Mouse (Mus musculus) hindbrain, embryonic 11.5 days (tissue): ENCODE measurements around the gene Zfp866. TPM values are rescaled to one million over a fixed set of nuclear protein-coding genes. Genes with fewer than 3 reads are reported as not detected.

Experiments used
- ATAC-seq: fragments of 200-750 bp; cut with Nextera tagmentation; 2 replicates; pipeline ENCODE4 v1.8.0; 2017; ENCODE audit warnings: mild to moderate bottlenecking, moderate TSS enrichment, moderate library complexity; ENCODE audit not compliant: low FRiP score
- DNase-seq: peaks from one replicate; pipeline ENCODE4 v3.0.0-alpha.2; 2015; ENCODE audit warnings: low spot score
- H3K27ac ChIP-seq: fragments of 300-500 bp; sonication (generic); 2 replicates; pipeline ENCODE4 v1.5.1; 2014; ENCODE audit warnings: mild to moderate bottlenecking, low read depth, low read length
- H3K27me3 ChIP-seq: fragments of 300-500 bp; sonication (generic); 2 replicates; pipeline ENCODE4 v1.6.1; 2014; ENCODE audit warnings: mild to moderate bottlenecking, low read length, moderate library complexity, mixed read lengths; ENCODE audit not compliant: control insufficient read depth, insufficient read depth
- H3K36me3 ChIP-seq: fragments of 300-500 bp; sonication (generic); 2 replicates; pipeline ENCODE4 v1.6.1; 2014; ENCODE audit warnings: mild to moderate bottlenecking, low read length, moderate library complexity, mixed read lengths; ENCODE audit not compliant: control insufficient read depth, insufficient read depth
- H3K4me1 ChIP-seq: fragments of 300-500 bp; sonication (generic); replicated peaks from 2 replicates; pipeline ENCODE4 v1.6.1; 2014; ENCODE audit warnings: low read length, mixed read lengths; ENCODE audit not compliant: control insufficient read depth, insufficient read depth
- H3K4me2 ChIP-seq: fragments of 300-500 bp; sonication (generic); replicated peaks from 2 replicates; pipeline ENCODE4 v1.6.1; 2014; ENCODE audit warnings: mild to moderate bottlenecking, low read depth, low read length
- H3K4me3 ChIP-seq: fragments of 300-500 bp; sonication (generic); 2 replicates; pipeline ENCODE4 v1.5.1; 2014; ENCODE audit warnings: low read depth, low read length
- H3K9ac ChIP-seq: fragments of 300-500 bp; sonication (generic); 2 replicates; pipeline ENCODE4 v1.6.1; 2014; ENCODE audit warnings: low read depth, low read length
- H3K9me3 ChIP-seq: fragments of 300-500 bp; sonication (generic); 2 replicates; pipeline ENCODE4 v1.6.1; 2016; ENCODE audit warnings: low read length; ENCODE audit not compliant: control insufficient read depth
- WGBS: fragments of 180-500 bp; shearing (Covaris S2); extraction: QIAGEN DNeasy Blood & Tissue Kit; methylation state at CpG from one replicate; pipeline ENCODE4 v1.1.7; 2014; 5-methylcytosine and 5-hydroxymethylcytosine counted together
- polyA plus RNA-seq: library from polyadenylated mRNA; unstranded; fragments of >200 nt; fragmentation: Nextera tagmentation; extraction: Ambion mirVana; gene quantifications from 2 replicates; pipeline ENCODE4 v1.2.1, GENCODE M21; 2014

The Zfp866 gene
- polyA plus RNA-seq, 1 experiment from 2014 or later: 44.5 TPM

DNA sequence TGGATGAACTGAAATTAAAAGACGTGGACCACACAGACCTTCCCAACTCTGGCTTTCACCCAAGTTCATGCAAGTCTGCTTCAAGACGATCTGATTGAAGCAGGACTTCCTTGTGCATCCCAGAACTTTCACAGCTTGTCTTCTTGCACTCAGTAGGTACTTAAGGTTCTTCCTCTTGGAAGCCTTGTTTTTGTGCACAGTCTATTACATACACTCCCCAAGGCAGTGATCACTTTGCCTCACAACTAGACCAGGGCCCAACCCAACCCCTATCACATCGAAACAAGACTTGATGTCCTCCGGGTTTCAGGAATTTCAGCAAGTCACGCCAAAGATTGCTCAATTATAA, 73.8 kb downstream of the Zfp866 start:
- WGBS: 48% methylated on average over 5 of the region's 5 CpGs
- DNase-seq (no peak), ATAC-seq (peak; percentile 46)
- Histone ChIP-seq H3K9ac (0 out of 2 replicates have a peak overlapping the region, but pooled peaks have one; percentile 15), H3K9me3 (no peaks in the 10 kb centered on the region), H3K4me3 (peak overlapping the region; percentile 91), H3K27me3 (no peaks in the 10 kb centered on the region), H3K4me2 (peak overlapping the region; percentile 34; the same call in 1 of the 2 replicates), H3K27ac (no peak overlapping the region), H3K36me3 (no peaks in the 10 kb centered on the region), H3K4me1 (no peaks in the 10 kb centered on the region)

DNA sequence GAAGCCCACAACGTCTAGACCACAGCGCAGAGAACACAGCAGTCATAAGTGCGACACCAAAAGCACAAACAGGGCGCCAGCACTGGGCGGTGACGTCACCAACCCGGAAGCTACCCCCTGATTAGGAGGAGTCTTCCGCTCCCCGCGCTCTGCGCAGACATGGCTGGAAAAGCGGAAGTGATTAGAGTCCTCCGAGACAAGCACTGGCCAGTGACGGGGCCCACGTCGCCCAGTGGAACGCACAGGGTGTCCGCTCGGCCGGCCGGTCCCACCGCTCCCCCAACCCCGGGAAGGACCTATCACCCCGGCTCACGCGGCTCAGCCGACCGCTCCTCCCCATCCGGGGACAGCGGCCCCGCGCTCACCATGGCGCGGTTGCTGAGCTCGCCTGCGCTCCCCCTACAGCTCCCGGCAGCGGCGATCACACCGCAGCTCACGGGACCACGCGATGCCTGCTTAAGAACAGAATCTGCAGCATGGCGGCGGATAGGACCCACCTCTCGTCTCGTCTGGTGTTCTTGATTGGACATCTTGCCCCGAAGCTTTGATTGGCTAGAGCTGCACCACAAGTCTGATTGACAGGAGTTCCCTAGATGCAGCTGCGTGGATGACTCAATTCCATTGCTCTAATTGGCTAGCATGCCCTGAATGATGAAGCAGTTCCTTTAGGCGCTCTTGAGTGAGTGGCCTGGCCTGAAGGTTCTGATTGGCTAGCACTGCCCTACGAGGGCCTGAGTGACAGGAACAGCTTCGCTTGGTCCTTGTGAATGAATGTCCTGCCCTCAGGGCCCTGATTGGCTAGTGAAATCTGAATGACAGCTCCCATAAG, 74.4 kb downstream of the Zfp866 start:
- DNase-seq (peak; percentile 94), ATAC-seq (peak; percentile 99)
- Histone ChIP-seq H3K9ac (peak overlapping the region; percentile 97), H3K4me3 (peak overlapping the region; percentile 91), H3K4me1 (no peaks in the 10 kb centered on the region), H3K27me3 (no peaks in the 10 kb centered on the region), H3K27ac (peak overlapping the region; percentile 99), H3K4me2 (peak overlapping the region; percentile 34), H3K9me3 (no peaks in the 10 kb centered on the region), H3K36me3 (no peaks in the 10 kb centered on the region)
- under 1% methylated on average over 51 of the region's 52 CpGs for WGBS

DNA sequence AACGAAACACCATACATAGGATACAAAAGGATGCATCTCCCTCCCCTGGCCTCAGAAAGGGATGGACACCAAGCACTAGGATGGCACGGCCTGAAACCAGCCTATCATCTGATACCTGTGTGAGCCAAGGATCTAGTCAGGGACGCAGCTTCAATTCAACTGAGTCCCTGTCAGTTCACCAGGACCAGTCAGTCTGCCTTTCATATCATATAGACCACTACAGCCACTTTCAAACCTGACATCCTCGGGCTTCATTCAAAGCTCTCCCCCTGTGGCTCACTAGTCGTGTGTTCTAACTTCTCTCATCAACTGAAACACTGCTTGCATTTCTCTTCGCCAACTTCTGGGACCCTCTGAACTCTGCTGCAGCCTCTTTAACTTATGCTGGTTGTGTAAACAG, 75.6 kb downstream of the Zfp866 start:
- DNase-seq (no peak), ATAC-seq (no peak)
- Histone ChIP-seq H3K9me3 (no peaks in the 10 kb centered on the region), H3K27ac (no peak overlapping the region), H3K4me3 (no peak overlapping the region), H3K4me2 (no peak overlapping the region; the same call in 1 of the 2 replicates), H3K36me3 (no peaks in the 10 kb centered on the region), H3K4me1 (no peaks in the 10 kb centered on the region), H3K9ac (no peak overlapping the region), H3K27me3 (no peaks in the 10 kb centered on the region)
- 89% methylated on average over 6 of the region's 6 CpGs for WGBS

DNA sequence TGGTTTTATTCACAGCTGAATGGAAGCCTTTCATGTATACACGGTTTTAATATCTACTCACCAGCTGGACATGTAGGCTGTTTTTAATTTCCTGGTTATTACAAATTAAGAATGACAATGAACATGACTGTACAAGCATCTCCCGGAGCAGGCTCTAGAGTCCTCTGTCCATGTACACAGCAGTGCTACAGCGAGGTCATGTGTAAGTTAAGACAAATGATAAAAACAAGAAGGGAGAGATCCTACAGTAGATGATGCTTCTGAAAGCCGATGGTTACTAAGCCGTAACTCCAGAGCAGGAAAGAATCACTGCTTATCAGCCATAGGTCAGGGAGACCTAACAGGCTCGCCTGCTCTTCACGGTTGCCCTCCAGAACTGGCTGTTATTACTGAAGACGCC, 77.5 kb downstream of the Zfp866 start:
- no peaks in the 10 kb centered on the region for H3K9me3 ChIP-seq
- H3K4me2 ChIP-seq: no peak overlapping the region
- no peaks in the 10 kb centered on the region for H3K36me3 ChIP-seq
- no peak overlapping the region for H3K4me3 ChIP-seq
- ATAC-seq: no peak
- WGBS: 96% methylated on average over 8 of the region's 8 CpGs
- no peaks in the 10 kb centered on the region for H3K27me3 ChIP-seq
- H3K4me1 ChIP-seq: no peaks in the 10 kb centered on the region
- DNase-seq: no peak
- H3K27ac ChIP-seq: no peak overlapping the region
- no peak overlapping the region for H3K9ac ChIP-seq

Other genes starting within 250 kb of the Zfp866 start
- 42.2 and 44.3 TPM in 2 replicates for gene Zfp868, start 165.6 kb downstream of the Zfp866 start, polyA plus RNA-seq
- 2.3 and 3.1 TPM in 2 replicates for gene Zfp964, start 136.7 kb downstream of the Zfp866 start, polyA plus RNA-seq
- 32.1 and 38.8 TPM in 2 replicates for gene Zfp869, start 80.5 kb downstream of the Zfp866 start, polyA plus RNA-seq
- 7.2 and 9.2 TPM in 2 replicates for gene Zfp963, start 41.2 kb downstream of the Zfp866 start, polyA plus RNA-seq
- 0.66 TPM in 1 of 2 replicates, not detected in the other for gene Gm20422, start 16.3 kb downstream of the Zfp866 start, polyA plus RNA-seq
- gene Atp13a1, start within 50 bp of the Zfp866 start, polyA plus RNA-seq: 34.5 and 35.8 TPM in 2 replicates
- 9.0 and 9.4 TPM in 2 replicates for gene Gmip, start 17.5 kb upstream of the Zfp866 start, polyA plus RNA-seq
- gene Lpar2, start 31.3 kb upstream of the Zfp866 start, polyA plus RNA-seq: 1.2 and 1.7 TPM in 2 replicates
- 41.5 and 42.5 TPM in 2 replicates for gene Pbx4, start 41.3 kb upstream of the Zfp866 start, polyA plus RNA-seq
- gene Cilp2, start 96.5 kb upstream of the Zfp866 start, polyA plus RNA-seq: 0.50 and 0.73 TPM in 2 replicates
- 4.2 and 4.3 TPM in 2 replicates for gene Tssk6, start 111.0 kb upstream of the Zfp866 start, polyA plus RNA-seq
- 169 and 174 TPM in 2 replicates for gene Ndufa13, start 111.4 kb upstream of the Zfp866 start, polyA plus RNA-seq
- 4.6 and 6.1 TPM in 2 replicates for gene Yjefn3, start 111.5 kb upstream of the Zfp866 start, polyA plus RNA-seq
- gene Gatad2a, start 205.2 kb upstream of the Zfp866 start, polyA plus RNA-seq: 48.8 and 62.0 TPM in 2 replicates